Mouse (Mus musculus) hindbrain, embryonic 12.5 days (tissue): ENCODE data around the gene Matn3. TPM values are rescaled to one million over a fixed set of nuclear protein-coding genes. Genes with fewer than 3 reads are reported as not detected.
A peak's percentile ranks its signal among the peaks of the same experiment; 100 is the strongest.

Experiments used
- ATAC-seq: fragments of 200-750 bp; cut with Nextera tagmentation; 2 replicates; pipeline ENCODE4 v1.8.0; 2017; ENCODE audit warnings: moderate TSS enrichment; ENCODE audit not compliant: low FRiP score
- H3K27ac ChIP-seq: fragments of 300-500 bp; sonication (generic); 2 replicates; pipeline ENCODE4 v1.5.1; 2016; ENCODE audit warnings: mild to moderate bottlenecking
- H3K27me3 ChIP-seq: fragments of 300-500 bp; sonication (generic); 2 replicates; pipeline ENCODE4 v1.6.1; 2016; ENCODE audit warnings: mild to moderate bottlenecking
- H3K36me3 ChIP-seq: fragments of 300-500 bp; sonication (generic); 2 replicates; pipeline ENCODE4 v1.6.1; 2016; ENCODE audit warnings: mild to moderate bottlenecking
- H3K4me1 ChIP-seq: fragments of 300-500 bp; sonication (generic); 2 replicates; pipeline ENCODE4 v1.6.1; 2016
- H3K4me2 ChIP-seq: fragments of 300-500 bp; sonication (generic); replicated peaks from 2 replicates; pipeline ENCODE4 v1.6.1; 2016; ENCODE audit warnings: mild to moderate bottlenecking
- H3K4me3 ChIP-seq: fragments of 300-500 bp; sonication (generic); 2 replicates; pipeline ENCODE4 v1.5.1; 2016; ENCODE audit warnings: mild to moderate bottlenecking
- H3K9ac ChIP-seq: fragments of 300-500 bp; sonication (generic); 2 replicates; pipeline ENCODE4 v1.6.1; 2016; ENCODE audit warnings: mild to moderate bottlenecking, moderate library complexity
- H3K9me3 ChIP-seq: fragments of 300-500 bp; sonication (generic); replicated peaks from 2 replicates; pipeline ENCODE4 v1.6.1; 2016; ENCODE audit warnings: mild to moderate bottlenecking
- WGBS: fragments of 180-500 bp; shearing (Covaris S2); methylation state at CpG from one replicate; pipeline ENCODE4 v1.1.7; 2016; 5-methylcytosine and 5-hydroxymethylcytosine counted together
- polyA plus RNA-seq: library from polyadenylated mRNA; unstranded; fragments of >200 nt; fragmentation: Nextera tagmentation; extraction: Ambion mirVana; gene quantifications from 2 replicates; pipeline ENCODE4 v1.2.1, GENCODE M21; 2016

Matn3 gene
- polyA plus RNA-seq = 1.6 and 5.9 TPM in 2 replicates

- Histone ChIP-seq H3K9me3 (no peaks in the 10 kb centered on the region), H3K27ac (no peak within 1 kb of the TSS), H3K27me3 (peaks cover 10% of the 10 kb centered on the region; the same call in 1 of the 2 replicates), H3K9ac (peak within 1 kb of the TSS; percentile 59), H3K36me3 (no peaks in the 10 kb centered on the region), H3K4me1 (peaks cover 10% of the 10 kb centered on the region), H3K4me2 (peak within 1 kb of the TSS; percentile 98), H3K4me3 (peak within 1 kb of the TSS; percentile 45)
- peak; percentile 69 for ATAC-seq
- under 1% methylated on average over 42 of the region's 42 CpGs for WGBS
These were observed at the start of gene Matn3 for GRCm38 (mm10) chr12:8947714-8948464. TSS of gene Matn3 (plus strand) at chr12:8947929.

DNA sequence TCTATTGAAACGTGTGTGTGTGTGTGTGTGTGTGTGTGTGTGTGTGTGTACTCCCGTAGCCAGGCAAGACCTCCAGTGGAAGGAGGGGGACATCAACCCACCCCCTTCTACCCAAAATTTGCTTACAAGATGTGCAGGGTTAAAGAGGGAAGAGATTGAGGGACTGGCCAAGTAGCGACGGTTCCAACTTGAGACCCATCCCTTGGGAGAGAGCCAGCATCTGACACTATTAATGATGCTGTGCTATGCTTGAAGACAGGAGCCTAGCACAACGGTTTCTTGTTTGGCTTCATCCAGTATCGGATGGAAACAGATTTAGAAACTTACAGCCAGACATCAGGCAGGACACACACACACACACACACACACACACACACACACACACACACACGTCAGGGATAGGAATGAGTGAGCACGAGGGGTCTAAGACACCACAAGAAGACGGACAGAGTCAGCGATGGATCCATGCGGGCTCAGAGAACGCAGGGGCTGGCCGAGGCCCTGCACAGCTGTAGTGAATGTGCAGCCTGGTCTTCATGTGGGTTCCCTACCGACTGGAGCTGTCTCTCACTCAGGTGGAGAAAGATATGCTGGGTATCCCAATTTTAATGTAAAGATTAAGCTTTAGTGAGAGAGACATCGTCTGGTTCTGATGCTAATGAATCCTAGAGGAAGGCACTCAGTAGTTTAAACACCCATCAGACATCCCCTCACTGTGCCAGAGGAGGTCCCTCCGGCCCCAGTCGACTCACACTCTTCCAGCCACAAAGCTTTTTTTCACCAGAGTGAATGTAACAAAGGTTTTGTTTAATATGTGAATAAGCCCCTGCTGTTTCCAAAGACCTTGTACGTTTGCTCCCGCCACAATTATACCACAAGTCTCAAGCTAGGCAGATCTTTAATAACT, 48.6 kb upstream of the Matn3 start:
- no peaks in the 10 kb centered on the region for H3K36me3 ChIP-seq
- WGBS = 48% methylated on average over 19 of the region's 19 CpGs
- no peak overlapping the region for H3K27ac ChIP-seq
- H3K9me3 ChIP-seq = 0 out of 2 replicates have a peak, but pooled peaks cover 4% of the 10 kb centered on the region
- H3K4me3 ChIP-seq = no peak overlapping the region
- no peaks in the 10 kb centered on the region for H3K27me3 ChIP-seq
- H3K4me1 ChIP-seq = peaks cover 22% of the 10 kb centered on the region
- ATAC-seq = no peak
- H3K4me2 ChIP-seq = no peak overlapping the region
- H3K9ac ChIP-seq = no peak overlapping the region

DNA sequence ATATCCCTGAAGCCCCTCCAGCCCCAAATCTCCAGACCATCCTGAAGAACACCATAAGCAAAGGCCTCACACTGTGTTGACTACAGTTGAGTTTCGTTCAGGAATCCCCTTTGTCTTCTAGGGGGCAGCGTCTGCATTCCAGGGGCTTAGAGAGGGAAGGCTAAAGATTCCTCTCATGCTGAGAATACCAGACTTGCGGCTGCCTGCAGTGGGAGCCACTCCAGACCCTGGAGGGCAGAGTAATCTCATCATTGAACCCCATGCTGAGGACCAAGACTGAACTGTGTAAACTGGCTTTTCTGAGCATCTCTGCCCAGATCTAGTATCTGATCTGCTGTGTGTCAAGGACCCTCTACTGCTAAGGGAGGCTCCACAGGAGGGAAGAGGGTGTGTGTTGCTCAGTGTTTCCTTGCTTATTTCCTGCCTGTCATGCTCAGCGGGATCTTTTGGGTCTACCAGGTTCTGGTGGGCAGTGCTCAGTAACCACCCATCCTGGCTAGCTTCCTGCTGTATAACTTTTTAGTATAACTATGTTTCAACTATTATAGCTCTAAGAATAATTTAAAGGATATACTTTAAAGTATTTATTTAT, 47.5 kb upstream of the Matn3 start:
- no peak for ATAC-seq
- Histone ChIP-seq H3K27me3 (no peaks in the 10 kb centered on the region), H3K36me3 (no peaks in the 10 kb centered on the region), H3K4me2 (no peak overlapping the region), H3K4me3 (no peak overlapping the region), H3K9ac (no peak overlapping the region), H3K4me1 (peaks cover 22% of the 10 kb centered on the region), H3K9me3 (no peaks in the 10 kb centered on the region), H3K27ac (no peak overlapping the region)
- 18% methylated on average over 4 of the region's 4 CpGs for WGBS

GRCm38 (mm10) chr12:8900919-8901663, 46.6 kb upstream of the Matn3 start:
- ATAC-seq = no peak
- no peaks in the 10 kb centered on the region for H3K27me3 ChIP-seq
- H3K4me3 ChIP-seq = no peak overlapping the region
- H3K9ac ChIP-seq = no peak overlapping the region
- no peaks in the 10 kb centered on the region for H3K9me3 ChIP-seq
- WGBS = 47% methylated on average over 5 of the region's 5 CpGs
- no peak overlapping the region for H3K27ac ChIP-seq
- no peaks in the 10 kb centered on the region for H3K36me3 ChIP-seq
- no peak overlapping the region for H3K4me2 ChIP-seq
- H3K4me1 ChIP-seq = peaks cover 22% of the 10 kb centered on the region

DNA sequence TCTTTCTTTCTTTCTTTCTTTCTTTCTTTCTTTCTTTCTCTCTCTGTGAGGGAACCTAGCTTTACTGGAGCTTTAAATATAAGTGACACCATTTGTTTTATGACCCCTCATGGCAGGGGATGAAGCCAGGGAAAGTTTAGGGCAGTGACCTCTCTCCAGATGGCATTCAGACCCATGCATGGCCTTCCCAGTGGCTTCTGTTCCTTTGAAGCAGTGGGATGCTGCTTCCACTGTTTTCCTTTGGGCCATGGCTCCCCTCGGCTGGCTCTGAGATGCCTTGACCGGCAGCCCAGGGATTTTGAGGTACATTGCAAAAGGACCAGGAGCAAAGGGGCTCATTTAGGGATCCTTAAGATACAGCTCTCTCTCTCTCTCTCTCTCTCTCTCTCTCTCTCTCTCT, 45.8 kb upstream of the Matn3 start:
- Histone ChIP-seq H3K36me3 (no peaks in the 10 kb centered on the region), H3K9me3 (no peaks in the 10 kb centered on the region), H3K27ac (no peak overlapping the region), H3K4me3 (no peak overlapping the region), H3K4me2 (no peak overlapping the region), H3K27me3 (no peaks in the 10 kb centered on the region), H3K9ac (no peak overlapping the region), H3K4me1 (peaks cover 22% of the 10 kb centered on the region)
- whole genome bisulfite sequencing = 12% methylated on average over 2 of the region's 2 CpGs
- ATAC-seq = no peak

DNA sequence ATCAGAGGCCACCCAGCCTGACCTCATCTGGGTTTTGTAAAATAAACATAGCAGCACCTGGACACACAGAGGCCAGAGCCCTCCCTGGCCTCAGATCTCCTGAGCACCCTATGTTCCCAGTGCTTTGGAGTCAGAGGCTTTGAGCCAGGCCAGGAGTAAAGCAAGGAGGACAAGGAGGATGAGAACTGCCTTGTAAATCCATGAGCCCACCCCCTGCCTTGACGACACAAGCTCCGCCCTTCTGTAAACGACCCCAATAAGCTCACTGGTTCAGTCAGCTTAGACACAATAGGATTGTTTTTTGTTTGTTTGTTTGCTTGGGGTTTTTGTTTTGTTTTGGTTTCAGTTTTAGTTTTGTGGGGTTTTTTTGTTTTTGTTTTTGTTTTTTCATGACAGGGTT, 45.2 kb upstream of the Matn3 start:
- Histone ChIP-seq H3K9me3 (no peaks in the 10 kb centered on the region), H3K4me3 (no peak overlapping the region), H3K4me2 (no peak overlapping the region), H3K9ac (no peak overlapping the region), H3K36me3 (no peaks in the 10 kb centered on the region), H3K27ac (no peak overlapping the region), H3K4me1 (peaks cover 22% of the 10 kb centered on the region), H3K27me3 (no peaks in the 10 kb centered on the region)
- ATAC-seq = no peak
- WGBS = 30% methylated on average over 3 of the region's 3 CpGs

GRCm38 (mm10) chr12:8912860-8913685, 34.7 kb upstream of the Matn3 start:
- H3K4me1 ChIP-seq = peaks cover 33% of the 10 kb centered on the region
- no peaks in the 10 kb centered on the region for H3K9me3 ChIP-seq
- peak; percentile 84 for ATAC-seq
- peak overlapping the region; percentile 4; the same call in 1 of the 2 replicates for H3K9ac ChIP-seq
- H3K27ac ChIP-seq = peak overlapping the region; percentile 64
- H3K36me3 ChIP-seq = no peaks in the 10 kb centered on the region
- no peaks in the 10 kb centered on the region for H3K27me3 ChIP-seq
- WGBS = 8% methylated on average over 16 of the region's 16 CpGs
- no peak overlapping the region for H3K4me3 ChIP-seq
- 0 out of 2 replicates have a peak overlapping the region, but pooled peaks have one; percentile 3 for H3K4me2 ChIP-seq

GRCm38 (mm10) chr12:8913701-8914340, 33.9 kb upstream of the Matn3 start:
- H3K27me3 ChIP-seq = no peaks in the 10 kb centered on the region
- H3K4me1 ChIP-seq = peaks cover 33% of the 10 kb centered on the region
- 60% methylated on average over 9 of the region's 9 CpGs for WGBS
- no peak overlapping the region for H3K4me3 ChIP-seq
- H3K27ac ChIP-seq = peak overlapping the region; percentile 64
- ATAC-seq = no peak
- H3K9me3 ChIP-seq = no peaks in the 10 kb centered on the region
- H3K9ac ChIP-seq = no peak overlapping the region; the same call in 1 of the 2 replicates
- H3K4me2 ChIP-seq = no peak overlapping the region
- H3K36me3 ChIP-seq = no peaks in the 10 kb centered on the region

DNA sequence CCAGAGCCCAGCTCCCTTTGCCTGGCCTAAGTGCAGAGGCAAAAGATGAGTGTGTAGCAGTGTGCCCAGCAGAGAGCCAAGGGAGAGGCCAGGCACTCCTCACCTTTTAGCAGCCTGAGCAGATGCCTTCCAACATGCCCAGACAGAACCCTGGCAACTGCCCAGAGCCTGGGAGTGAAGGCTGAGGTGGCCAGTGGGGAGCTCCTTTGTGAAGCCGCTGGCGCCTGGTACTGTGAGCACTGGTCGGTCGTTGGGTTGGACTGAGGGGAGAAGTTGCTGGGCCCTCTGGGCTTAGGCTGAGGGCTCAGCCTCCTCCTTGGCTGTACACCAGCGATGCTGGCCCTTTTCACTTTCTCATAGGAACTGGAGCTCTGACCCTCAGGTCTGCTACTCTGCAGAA, 31.4 kb upstream of the Matn3 start:
- no peaks in the 10 kb centered on the region for H3K27me3 ChIP-seq
- no peaks in the 10 kb centered on the region for H3K9me3 ChIP-seq
- no peak overlapping the region for H3K4me2 ChIP-seq
- peaks cover 33% of the 10 kb centered on the region for H3K4me1 ChIP-seq
- WGBS = 35% methylated on average over 5 of the region's 5 CpGs
- peak overlapping the region; percentile 44 for H3K27ac ChIP-seq
- H3K36me3 ChIP-seq = no peaks in the 10 kb centered on the region
- H3K9ac ChIP-seq = no peak overlapping the region
- no peak overlapping the region for H3K4me3 ChIP-seq
- ATAC-seq = peak; percentile 17; the same call in 1 of the 2 replicates

DNA sequence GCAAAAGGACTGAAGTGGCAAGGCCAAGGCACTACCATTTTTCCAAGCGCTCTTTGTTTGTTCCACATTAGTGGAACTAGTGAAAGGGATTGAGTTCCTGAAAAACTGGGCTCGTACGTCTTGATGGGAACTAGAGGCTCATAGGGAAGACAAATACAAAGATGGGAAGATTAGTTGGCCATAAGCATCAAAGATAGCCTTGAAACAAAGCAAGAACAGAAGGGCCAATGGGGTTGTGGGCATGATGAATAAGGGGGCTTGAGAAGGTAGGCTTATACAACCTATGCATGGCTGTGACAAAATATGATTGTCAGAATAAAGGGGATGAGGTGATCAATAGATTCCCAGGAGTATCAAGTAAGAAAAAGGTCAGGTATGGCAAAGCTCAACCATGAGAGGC, 28.5 kb upstream of the Matn3 start:
- ATAC-seq = no peak
- Histone ChIP-seq H3K27me3 (no peaks in the 10 kb centered on the region), H3K27ac (no peak overlapping the region), H3K4me2 (no peak overlapping the region), H3K4me1 (peaks cover 24% of the 10 kb centered on the region), H3K9me3 (no peaks in the 10 kb centered on the region), H3K4me3 (no peak overlapping the region), H3K36me3 (no peaks in the 10 kb centered on the region), H3K9ac (no peak overlapping the region)
- WGBS = 92% methylated on average over 3 of the region's 3 CpGs

DNA sequence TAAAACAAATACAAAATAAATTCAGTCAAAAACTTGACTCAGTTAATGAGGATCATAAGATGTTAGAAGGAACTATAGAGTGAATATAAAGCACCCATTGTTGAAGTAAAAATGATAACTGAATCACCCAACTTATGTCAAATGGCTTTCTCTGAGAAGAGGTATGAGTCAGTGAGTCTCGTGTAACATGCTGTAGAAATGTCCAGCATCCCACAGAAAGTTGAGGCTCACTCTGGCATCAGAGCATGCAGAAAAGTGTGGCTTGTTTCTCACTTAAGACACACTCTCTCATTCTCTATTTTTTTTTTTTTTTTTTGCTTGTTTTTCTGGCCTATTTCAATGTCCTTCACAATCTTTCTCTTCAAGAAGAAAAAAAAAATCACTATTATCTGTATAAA, 26.7 kb upstream of the Matn3 start:
- ATAC-seq = no peak
- no peaks in the 10 kb centered on the region for H3K9me3 ChIP-seq
- peaks cover 29% of the 10 kb centered on the region for H3K4me1 ChIP-seq
- peak overlapping the region; percentile 96 for H3K27ac ChIP-seq
- H3K27me3 ChIP-seq = no peaks in the 10 kb centered on the region
- peak overlapping the region; percentile 54 for H3K9ac ChIP-seq
- H3K36me3 ChIP-seq = peaks cover 2% of the 10 kb centered on the region; the same call in 1 of the 2 replicates
- 36% methylated on average over 1 of the region's 1 CpGs for WGBS
- peak overlapping the region; percentile 72 for H3K4me3 ChIP-seq
- H3K4me2 ChIP-seq = peak overlapping the region; percentile 49
